Mouse (Mus musculus) layer of hippocampus, adult 11-12 months (tissue): ENCODE measurements at regions not wholly inside any gene's neighbourhood (a gene's known extent, or its start where the extent isn't known, plus 50 kb on each side); places are given as distances from the start of the nearest gene placed in this dataset.

Experiments used
- DNase-seq: peaks from one replicate; pipeline ENCODE4 v3.0.0; 2022; ENCODE audit warnings: low spot score

DNA sequence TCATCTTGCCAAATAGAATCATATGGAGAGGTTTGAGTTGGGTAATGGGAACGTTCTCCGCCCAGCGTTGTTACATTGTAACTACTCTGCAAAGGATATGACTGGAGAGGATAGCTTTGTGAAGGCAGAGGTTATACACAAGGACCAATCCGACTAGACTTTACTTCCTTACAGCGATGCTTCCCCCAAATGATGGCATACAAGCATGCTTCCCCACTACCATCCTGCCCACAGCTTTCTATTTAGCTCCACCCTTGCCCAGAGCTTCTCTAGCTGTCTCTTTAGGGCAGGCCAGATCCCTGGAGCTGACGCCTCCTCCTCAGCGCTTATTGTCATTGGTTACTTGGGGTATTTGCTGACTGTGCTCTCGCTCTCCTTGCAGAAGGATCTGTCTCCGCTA, 130.1 kb upstream of the Zfp703 start:
- no peak for DNase-seq

DNA sequence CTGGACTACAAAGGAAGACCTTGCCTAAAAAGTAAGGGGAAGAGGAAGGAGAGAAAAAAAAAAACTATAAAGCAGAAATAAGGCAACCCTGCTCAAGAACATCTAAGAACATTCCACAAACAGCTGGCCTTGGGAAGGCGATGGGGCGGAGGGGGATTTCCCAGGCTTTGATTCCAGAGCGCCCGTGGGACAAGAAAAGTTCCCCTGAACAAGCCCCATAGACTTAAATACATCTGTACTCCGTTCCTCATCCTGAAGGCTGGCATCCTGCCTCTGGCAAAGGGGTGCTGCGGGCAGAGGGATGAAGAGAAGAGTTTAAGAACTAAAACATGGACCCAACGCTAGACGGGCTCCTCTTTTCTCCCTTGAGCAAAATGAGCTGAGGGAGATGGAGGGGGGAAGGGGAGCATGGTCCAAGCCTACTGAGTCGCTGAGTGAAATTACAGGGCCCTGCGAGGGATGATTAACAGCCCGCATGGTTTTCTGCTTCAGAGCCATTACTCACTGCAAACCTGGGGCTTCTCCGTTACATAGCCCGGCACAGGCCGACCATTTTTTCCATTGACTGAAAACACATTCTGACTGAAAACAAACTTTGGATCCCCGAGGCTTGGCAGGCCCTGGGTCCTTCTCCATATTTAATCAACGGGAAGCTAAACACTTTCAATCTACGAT, 128.9 kb upstream of the Zfp703 start:
- no peak for DNase-seq

DNA sequence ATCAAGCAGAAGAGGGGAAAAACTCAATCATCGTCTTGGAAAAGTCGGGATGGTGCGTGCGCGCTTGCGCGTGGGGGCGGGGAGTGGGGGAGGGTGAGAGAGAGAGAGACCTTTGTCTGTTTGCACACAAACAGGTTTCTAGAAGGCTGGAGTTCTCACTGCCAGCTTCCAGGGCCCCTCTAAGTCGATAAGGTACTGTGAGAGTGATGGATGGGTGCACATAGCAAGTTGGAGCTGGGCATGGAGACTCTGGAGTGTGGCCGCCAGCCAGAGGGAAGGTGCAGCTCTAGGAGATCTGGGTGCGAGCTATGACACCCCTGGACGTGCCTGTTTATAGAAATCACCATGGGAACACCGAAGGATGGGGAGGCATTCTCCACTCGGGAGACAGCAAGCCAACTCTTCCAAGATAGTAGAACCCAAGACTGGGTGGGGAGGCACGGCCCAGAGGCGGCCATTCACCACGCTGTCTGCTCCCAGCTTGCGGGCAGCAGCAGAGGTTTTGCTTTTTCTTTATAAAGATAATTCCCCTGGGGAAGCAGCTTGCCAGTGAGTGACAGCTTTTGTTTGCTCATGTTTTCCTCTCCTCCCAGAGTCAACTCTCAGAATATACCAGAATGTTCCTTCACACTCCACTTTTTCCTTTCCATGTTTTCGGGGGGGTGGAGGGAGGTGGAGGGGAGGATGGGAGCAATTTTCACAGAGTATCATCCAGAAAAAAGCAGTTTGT, 128.0 kb upstream of the Zfp703 start:
- no peak for DNase-seq

DNA sequence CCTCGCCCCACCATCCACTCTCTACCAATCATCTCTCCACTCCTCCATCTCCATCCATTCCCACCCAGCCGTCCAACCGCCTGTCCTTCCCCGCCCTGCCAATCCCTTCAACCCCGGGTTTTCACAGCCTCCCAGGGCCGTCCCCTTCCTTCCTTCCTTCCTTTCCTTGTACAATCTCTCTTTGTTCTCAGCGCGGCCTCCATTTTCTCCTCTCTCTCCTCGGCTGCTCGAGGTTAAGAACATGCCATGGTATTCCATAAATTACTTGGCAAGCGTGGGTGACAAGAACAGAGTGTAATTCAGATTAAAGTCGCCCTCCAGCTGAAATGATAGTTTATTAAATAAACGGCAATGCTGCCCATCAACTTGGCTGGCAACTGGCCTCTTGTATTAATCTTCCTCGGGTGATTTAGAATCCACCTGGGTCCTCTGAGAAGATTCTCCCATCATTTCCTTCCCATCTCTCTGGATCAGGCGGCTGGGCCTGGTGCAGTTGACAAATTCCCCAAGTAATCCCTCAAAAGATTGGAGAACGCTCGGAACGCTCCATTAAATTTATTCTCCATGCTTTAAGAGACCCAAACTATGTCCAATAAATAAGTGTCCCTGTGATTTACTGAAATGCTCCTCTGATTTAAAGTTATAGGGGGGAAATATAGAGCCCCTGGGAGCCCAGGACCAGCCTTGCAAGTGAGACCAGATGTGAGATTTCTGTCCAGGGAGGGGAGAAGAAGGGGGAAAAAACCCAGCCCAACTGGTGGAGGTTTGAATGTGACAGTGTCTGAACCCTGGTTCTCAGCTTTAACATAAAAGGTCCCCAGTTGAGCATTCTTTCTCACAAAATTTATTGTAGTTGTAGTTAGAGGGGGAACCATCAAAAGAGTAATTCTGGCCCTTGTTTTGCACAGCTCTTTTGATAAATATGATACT, 125.0 kb upstream of the Zfp703 start:
- no peak for DNase-seq

DNA sequence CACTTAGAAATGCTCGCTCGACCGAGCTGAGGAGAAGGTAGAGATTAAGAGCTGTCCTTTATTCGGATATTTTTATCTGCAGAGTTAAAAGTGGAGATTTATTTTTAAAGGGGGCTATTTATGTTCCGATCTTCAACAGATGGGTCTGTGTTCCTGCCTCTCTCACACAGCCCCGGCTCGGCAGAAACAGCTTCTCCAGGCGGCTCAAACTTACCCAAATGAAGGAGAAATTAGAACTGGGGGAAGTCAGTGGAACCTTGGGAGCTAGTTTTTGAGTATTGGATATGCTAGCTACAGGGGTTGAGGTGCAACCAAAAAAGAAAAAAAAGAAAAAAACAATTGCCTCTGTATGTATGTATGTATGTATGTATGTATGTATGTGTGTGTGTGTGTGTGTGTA, 124.2 kb upstream of the Zfp703 start:
- no peak for DNase-seq

DNA sequence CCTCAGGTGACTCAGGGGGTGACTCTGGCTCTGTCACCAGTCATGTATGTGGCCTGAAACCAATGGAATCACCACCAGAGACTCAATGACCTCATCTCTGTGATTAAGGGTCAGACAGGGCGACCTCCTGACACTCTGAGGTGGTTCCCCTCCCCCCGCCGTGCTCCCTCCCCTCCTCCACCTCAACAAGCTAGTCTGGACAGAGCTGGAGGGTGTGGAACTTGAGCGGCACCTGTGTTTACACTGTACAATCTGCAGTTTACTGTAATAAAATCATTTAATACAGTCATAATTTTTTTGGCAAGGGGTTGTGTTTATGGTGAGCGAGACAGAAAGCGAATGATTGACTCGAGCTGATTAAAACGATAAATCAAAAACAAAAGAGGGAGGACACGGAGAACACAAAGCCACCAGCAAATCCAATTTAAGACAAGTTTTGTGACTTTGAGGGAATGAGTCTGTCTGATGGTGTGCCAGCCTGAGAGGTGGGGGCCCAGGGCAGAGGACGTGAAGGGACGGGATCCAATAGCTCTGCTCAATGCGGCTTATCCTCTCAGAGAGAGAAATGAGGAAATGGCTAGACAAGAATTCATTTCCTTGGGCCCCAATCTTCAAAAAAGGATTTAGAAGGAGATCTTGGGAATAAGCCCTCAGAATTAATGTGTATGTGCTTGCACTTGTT, 122.4 kb upstream of the Zfp703 start:
- no peak for DNase-seq

DNA sequence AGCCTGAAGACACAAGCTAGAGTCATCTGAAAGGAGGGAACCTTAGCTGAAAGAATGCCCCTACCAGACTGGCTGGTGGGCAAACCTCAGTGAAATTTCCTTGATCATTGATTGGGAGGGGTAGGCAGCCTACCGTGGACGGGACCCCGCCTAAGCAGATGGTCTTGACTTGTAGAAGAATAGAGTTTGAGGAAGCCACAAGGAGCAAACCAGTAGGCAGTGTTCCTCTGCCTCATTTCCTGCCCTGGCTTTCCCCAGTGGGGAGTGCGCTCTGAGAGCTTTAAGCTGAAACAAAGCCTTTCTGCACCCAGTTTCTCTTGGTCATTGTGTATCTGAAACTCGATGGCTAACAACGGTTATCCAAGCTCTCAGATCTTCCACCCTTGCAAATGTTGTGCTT, 121.9 kb upstream of the Zfp703 start:
- DNase-seq = no peak

DNA sequence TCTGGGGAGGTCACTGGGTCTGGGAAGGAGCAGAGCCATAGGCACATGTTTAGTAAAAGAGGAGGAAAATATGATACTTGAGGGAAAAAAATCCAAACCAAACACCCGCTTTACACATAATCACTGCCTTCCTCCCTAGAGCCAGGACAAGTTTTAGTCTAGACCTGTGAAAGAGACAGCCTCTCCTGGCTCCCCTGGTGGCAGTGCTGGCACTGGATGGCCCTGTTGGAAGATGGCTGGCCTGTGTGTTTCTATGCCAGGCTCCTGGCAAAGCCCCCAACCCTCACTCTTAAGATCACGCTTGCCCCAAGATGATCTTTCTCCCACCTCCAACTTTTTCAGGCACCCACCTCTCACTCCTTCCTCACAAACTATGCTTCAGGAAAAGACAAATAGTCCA, 112.6 kb upstream of the Zfp703 start:
- DNase-seq = no peak

DNA sequence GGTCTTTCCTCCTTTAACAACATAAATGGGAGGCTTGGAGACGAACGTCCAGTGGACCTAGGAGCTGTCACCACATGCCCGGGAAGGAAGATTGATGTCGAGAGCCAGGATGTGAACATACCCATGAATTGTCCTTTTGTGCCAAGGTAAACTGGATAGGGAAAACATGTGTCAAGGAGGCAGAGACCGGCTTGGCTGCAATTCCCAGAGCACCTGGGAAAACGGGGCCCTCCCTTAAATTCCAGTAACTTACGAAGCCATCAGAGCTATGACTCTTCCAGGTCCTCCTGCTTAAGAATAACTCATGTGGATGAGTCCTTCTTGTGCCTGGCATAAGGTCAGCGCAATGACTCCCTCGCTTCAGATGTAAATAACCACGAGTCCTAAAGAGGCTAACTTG, 112.2 kb upstream of the Zfp703 start:
- no peak for DNase-seq

DNA sequence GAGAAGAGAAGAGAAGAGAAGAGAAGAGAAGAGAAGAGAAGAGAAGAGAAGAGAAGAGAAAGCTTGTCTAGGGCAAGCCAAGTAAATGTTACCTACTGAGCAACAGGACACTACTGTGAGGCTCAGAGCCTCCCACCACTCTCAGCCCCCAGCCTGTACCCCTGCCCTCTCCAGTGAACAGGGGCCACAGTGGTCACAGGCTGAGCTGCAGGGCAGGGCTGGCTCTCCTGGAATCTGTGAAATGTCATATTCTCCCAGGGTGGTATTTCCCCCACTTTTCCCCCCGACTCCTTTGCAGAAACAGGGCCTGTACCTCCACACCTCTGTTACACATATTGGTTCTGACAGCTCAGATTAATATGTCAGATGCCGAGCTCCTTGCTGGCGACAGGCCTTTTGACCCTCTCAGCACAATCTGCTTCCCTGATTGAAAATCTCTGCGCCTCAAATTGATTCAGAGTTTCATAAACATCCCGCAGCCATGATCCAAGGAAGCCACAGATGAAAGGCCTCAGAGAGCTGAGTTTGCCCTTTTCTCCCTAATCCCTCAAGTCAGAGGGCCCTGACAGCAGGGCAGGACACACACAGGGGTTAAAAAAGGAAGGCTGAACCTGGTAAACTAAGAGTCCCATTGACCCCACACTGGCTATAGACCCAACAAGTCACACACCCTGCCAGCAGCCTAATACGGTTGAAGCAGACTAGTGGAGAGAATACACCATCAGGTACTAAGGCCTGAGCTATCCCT, 108.8 kb upstream of the Zfp703 start:
- no peak for DNase-seq

DNA sequence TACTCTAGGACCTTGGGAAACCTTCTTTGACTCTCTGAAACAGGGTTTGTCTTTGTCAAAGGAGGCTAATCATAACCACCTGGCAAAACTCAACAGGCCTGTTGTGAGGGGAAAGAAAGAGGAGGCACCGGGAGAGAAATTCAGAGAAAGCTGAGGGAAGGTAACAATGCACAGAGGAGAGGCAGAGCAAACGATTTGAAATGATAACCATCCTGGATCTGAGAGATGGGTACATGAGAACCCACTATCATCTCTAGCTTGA, 108.3 kb upstream of the Zfp703 start:
- DNase-seq = no peak

DNA sequence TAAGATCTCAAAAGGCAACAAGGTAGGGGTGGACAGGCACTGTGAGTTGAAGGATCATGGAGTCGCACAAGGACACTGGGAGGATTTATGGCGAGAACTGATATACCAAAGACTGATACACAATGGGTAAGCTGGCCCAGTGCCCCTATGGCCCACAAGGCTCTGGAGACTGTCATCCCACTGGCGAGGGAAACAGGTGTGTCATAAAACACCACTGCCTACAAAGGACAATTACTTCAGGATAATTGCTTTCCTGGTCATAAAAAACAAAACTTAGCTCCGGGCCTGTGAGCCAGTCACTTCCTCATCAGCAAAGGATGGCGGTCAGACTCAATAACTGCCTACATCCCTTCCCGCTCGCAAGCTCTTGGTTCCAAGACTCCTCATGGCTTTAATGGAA, 105.3 kb upstream of the Zfp703 start:
- no peak for DNase-seq

DNA sequence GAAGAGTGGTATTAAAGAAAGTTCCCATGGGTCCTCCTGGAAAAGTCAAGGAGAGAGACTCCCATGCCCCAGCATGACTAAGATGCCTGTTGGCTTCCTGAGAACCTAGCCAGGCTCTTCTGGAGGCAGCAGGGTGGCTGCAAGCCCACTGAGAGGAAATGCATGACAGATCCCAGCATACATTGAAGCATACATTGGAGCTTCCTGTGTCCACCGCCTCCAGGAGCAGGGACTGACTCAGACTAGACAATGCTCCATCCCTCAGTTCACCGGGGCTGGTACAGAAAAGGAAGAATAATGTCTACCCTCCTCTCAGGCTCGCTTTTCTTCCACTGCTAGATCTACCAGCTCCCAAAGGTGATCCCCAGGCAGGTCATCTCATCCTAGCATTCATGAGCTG, 104.7 kb upstream of the Zfp703 start:
- DNase-seq = no peak

DNA sequence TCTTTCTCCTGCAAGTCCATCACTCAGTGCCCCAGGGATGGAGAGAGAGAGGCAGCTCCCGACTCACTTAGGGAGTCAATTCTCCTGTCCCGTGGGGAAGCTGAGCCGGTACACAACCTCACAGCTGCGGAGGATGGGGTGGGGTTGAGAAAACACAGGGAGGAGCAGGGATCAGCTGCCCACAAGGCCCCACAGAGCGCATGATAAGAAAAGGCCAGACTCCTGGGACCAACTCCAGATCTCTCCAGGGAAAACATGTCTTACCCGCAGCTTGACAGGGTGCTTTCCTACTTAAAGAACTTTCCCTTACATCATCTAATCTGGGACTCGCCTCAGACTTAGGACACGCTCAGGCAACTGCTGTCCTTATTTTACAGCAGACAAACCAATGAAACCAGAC, 104.3 kb upstream of the Zfp703 start:
- DNase-seq = no peak

DNA sequence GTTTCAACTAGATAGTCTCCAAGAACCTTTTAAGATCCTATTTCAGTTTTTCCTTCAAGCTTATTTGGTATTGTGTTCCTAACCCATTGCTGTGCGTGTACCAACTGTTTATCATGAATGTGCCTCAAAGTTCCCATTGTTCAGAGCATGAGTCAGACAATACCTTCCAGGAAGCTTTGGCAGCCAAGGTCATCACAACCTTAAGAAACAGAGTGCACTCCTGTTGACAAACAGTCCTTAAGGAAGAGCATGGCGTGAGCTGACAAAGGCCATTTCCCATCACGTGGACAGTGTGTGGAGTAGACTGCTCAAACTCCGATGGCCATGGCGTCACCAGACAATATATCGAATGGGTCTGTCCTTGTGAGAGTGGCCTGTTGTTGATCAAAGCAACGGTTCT, 96.9 kb upstream of the Zfp703 start:
- no peak for DNase-seq

DNA sequence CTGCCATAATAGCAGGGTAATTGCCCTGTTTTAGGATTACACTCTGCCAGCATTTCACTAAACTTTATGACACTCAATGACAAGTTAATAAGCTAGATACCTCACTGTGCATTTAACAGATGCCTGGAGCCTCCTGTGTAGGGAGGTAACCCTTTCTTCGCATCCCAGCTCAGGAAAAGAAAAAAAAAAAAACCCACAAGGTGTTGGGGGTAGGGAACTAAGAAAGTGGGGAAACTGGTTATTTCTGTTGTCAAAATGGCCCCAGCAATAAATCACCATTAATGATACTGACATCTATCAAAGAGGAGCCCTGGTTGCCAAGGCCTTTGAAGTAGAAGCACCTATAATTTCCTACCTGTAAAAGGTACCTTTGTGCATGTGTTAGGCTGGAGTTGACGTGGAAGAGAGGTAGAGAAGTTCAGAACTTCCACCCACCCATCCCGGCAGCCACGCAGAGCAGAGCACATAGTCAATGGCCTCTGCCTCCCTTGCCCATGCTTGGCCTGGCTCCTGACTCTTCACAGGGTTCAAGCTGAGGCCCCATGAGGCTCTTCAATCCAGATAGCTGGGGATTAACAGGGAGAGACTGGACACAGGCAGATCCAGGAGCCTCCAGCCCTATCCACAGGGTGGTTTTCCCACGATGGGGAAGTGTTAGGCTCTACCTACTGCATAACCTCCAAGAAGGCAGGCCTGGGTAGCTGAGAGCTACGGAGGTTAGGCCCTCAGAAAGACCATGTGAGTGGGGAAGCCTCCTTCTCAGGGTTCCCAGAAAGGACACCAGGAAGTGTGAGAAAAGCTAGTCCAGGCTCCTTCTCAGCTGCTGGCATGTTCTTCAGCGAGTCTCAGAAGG, 95.6 kb upstream of the Zfp703 start:
- DNase-seq = no peak

DNA sequence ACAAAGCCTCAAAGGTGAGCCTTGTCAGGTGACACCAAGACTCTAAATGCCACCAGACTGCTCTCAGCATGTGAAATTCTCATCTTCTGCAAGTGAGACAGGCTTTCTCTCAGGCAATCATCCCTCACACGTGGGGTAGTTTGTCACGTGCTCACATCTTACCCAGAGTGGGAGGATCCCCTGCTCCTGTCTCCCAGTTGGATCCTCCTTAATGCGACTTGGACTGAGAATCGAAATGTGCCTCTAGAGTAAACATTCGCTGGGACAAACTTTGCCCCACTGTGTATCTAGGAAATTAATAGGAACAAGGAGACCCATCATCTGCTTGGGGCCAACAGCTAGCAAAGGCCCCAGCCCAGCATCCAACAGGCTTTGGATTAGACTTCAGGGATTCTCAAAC, 94.5 kb upstream of the Zfp703 start:
- no peak for DNase-seq

DNA sequence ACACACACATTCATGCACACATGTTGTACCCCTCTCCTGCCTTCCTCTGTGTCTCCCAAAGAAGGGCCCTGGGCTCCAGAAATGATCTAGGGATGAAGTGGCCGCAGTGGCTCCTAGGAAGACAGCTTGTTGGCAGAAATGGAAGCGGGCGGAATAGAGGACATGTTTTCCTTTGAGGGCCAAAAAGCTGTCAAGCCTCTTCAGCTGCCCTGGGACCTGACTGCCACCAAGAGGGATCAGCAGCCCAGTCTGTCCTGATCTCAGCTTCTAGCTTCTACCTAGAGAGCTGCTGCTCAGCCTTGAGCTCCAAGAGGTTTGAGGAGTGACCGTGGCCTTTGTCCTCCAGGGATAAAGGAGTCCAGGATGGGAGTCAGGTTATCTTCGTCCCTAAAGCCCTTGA, 93.8 kb upstream of the Zfp703 start:
- DNase-seq = no peak

DNA sequence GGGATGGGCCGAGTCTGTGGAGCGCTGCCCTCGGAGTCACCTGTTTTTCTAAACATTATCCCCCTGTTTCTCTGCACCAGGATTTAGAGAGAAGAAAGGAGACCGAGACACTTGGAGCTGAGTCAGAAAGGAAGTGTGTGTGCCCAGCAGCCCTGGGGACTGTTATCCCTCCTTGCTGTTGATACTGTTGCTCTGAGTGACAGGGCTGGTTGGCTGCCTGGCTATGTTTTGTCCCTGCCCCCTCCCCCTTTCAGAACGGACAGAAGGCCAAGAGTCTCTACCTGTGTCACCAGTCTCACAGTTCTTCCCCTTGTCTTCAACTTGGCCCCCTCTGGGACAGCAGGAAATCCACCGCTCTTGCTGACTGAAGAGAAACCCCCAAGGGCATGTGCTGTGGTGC, 93.4 kb upstream of the Zfp703 start:
- no peak for DNase-seq

DNA sequence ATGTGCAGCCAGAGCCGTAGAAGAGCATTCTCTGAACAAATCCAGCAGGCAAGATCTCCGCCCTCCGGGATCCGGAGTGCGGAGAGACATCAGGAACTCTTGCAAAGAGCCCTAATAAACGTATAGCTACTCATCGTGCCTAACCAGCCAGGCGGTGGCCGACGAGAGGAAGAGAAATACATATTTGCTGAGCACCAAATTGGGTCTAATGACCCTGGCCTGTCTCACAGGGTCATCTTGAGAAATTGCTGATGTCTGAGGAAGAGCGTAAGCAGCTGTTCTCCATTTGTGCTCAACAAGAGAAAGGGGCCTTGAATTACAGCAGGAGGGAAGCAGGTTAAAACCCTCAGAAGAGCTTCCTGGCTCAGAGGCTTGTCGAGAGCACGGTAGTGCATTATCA, 92.8 kb upstream of the Zfp703 start:
- no peak for DNase-seq

DNA sequence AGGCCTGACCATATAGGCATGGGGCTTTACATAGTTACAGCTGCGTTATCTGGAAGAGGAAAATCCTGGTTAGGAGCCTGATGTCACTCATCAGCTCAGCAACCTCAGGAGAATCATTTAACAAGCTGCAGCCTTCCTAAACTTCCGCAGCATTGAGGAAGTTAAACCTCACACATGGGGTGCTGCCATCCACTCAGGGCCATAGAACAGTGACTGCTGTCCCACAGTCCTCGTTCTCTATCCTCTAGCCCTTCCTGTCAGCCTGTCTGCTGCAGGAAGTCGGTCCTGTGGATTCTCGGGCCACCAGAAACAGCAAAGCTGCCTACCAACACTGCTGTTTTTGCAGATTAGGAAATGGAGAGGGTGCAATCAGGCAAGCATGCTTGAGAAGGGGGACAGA, 91.8 kb upstream of the Zfp703 start:
- DNase-seq = no peak
